Mouse (Mus musculus) CH12.LX (cell line): ENCODE measurements around the gene Dmkn. TPM values are rescaled to one million over a fixed set of nuclear protein-coding genes. Genes with fewer than 3 reads are reported as not detected.

ENCODE experiments used
- DNase-seq: peaks from one replicate; pipeline ENCODE4 v3.0.0-alpha.2; 2013; ENCODE audit errors: extremely low read depth
- H3K27ac ChIP-seq: 2 replicates; pipeline ENCODE4 v1.5.1; 2012; ENCODE audit warnings: low read depth, mild to moderate bottlenecking, control low read depth, moderate library complexity; ENCODE audit not compliant: insufficient read depth
- H3K27me3 ChIP-seq: replicated peaks from 2 replicates; pipeline ENCODE3; 2012; ENCODE audit warnings: inconsistent platforms
- H3K36me3 ChIP-seq, 2 experiments: replicated peaks in 1 of 2; 2 replicates each; pipeline versions ENCODE3 to v1.6.1; 2012; ENCODE audit warnings: inconsistent platforms in 1 of 2, low read length in 1 of 2, mild to moderate bottlenecking in 1 of 2, mixed read lengths in 1 of 2, moderate library complexity in 1 of 2; ENCODE audit not compliant: control insufficient read depth in 1 of 2, insufficient read depth in 1 of 2
- H3K4me1 ChIP-seq, 2 experiments: 2 replicates each; pipeline ENCODE4 v1.6.1; 2012; ENCODE audit warnings: inconsistent platforms in 1 of 2, moderate library complexity in 1 of 2; ENCODE audit not compliant: insufficient read depth in 2 of 2, control insufficient read depth in 1 of 2
- H3K4me2 ChIP-seq: 2 replicates; pipeline ENCODE4 v1.6.1; 2012; ENCODE audit warnings: low read depth, mild to moderate bottlenecking, control low read depth; ENCODE audit not compliant: poor library complexity, insufficient read depth, severe bottlenecking
- H3K4me3 ChIP-seq, 3 experiments: fragments of 150-350 bp in 1 of 3; sonication (generic) in 1 of 3; replicated peaks in 1 of 3; 2 replicates each; pipeline versions ENCODE3 to v1.5.1; 2011 to 2012; ENCODE audit warnings: low read depth in 2 of 3, low read length in 2 of 3, mild to moderate bottlenecking in 2 of 3, moderate library complexity in 2 of 3, control low read depth in 1 of 3, improper control_type of control experiment in 1 of 3, inconsistent platforms in 1 of 3, mixed read lengths in 1 of 3; ENCODE audit not compliant: poor library complexity in 1 of 3
- H3K79me2 ChIP-seq: replicated peaks from 2 replicates; pipeline ENCODE4 v1.6.1; 2012; ENCODE audit warnings: mild to moderate bottlenecking, moderate library complexity; ENCODE audit not compliant: control insufficient read depth, poor library complexity, insufficient read depth, severe bottlenecking; ENCODE audit errors: extremely low read depth
- H3K9ac ChIP-seq: 2 replicates; pipeline ENCODE4 v1.6.1; 2012; ENCODE audit warnings: low read depth, mild to moderate bottlenecking, control low read depth, moderate library complexity; ENCODE audit not compliant: insufficient read depth
- H3K9me3 ChIP-seq: replicated peaks from 2 replicates; pipeline ENCODE3; 2012; ENCODE audit warnings: low read length, inconsistent platforms, mixed read lengths
- BHLHE40 ChIP-seq: IDR thresholded peaks from 2 replicates; pipeline ENCODE4 v1.6.1; 2011; ENCODE audit warnings: mild to moderate bottlenecking, low read depth, low read length, improper control_type of control experiment
- CHD1 ChIP-seq: IDR thresholded peaks from 2 replicates; pipeline ENCODE4 v1.6.1; 2012; ENCODE audit warnings: low read depth, low read length, improper control_type of control experiment, inconsistent platforms
- CHD2 ChIP-seq: IDR thresholded peaks from 2 replicates; pipeline ENCODE4 v1.6.1; 2011; ENCODE audit warnings: low read length, improper control_type of control experiment
- CTCF ChIP-seq, 2 experiments: IDR thresholded peaks in 1 of 2; conservative IDR thresholded peaks in 1 of 2; 2 replicates each; pipeline ENCODE4 v1.5.1; 2011 to 2012; ENCODE audit warnings: low read depth in 2 of 2, low read length in 2 of 2, improper control_type of control experiment in 1 of 2, inconsistent platforms in 1 of 2, mild to moderate bottlenecking in 1 of 2, moderate library complexity in 1 of 2
- E2F4 ChIP-seq: IDR thresholded peaks from 2 replicates; pipeline ENCODE4 v1.6.1; 2011; ENCODE audit warnings: low read depth, low read length, improper control_type of control experiment; ENCODE audit not compliant: insufficient replicate concordance
- EP300 ChIP-seq: IDR thresholded peaks from 2 replicates; pipeline ENCODE4 v1.6.1; 2011; ENCODE audit warnings: low read length, improper control_type of control experiment
- GABPA ChIP-seq: IDR thresholded peaks from 2 replicates; pipeline ENCODE4 v1.6.1; 2012; ENCODE audit warnings: low read depth, low read length, improper control_type of control experiment, inconsistent platforms; ENCODE audit not compliant: insufficient replicate concordance
- HCFC1 ChIP-seq: IDR thresholded peaks from 2 replicates; pipeline ENCODE4 v1.6.1; 2012; ENCODE audit warnings: low read depth, mild to moderate bottlenecking, inconsistent platforms, low read length, improper control_type of control experiment
- IRF4 ChIP-seq: IDR thresholded peaks from 2 replicates; pipeline ENCODE4 v1.6.1; 2014; ENCODE audit warnings: low read depth, mild to moderate bottlenecking, inconsistent platforms, low read length, improper control_type of control experiment
- JUN ChIP-seq: IDR thresholded peaks from 2 replicates; pipeline ENCODE4 v1.6.1; 2011; ENCODE audit warnings: low read depth, mild to moderate bottlenecking, low read length, improper control_type of control experiment, moderate library complexity; ENCODE audit not compliant: insufficient read depth
- JUND ChIP-seq: conservative IDR thresholded peaks from 2 replicates; pipeline ENCODE4 v1.6.1; 2011; ENCODE audit warnings: low read depth, low read length, improper control_type of control experiment
- MAX ChIP-seq: IDR thresholded peaks from 2 replicates; pipeline ENCODE4 v1.6.1; 2011; ENCODE audit warnings: low read length, improper control_type of control experiment
- MAZ ChIP-seq: IDR thresholded peaks from 2 replicates; pipeline ENCODE4 v1.6.1; 2012; ENCODE audit warnings: low read depth, mild to moderate bottlenecking, inconsistent platforms, low read length, improper control_type of control experiment, moderate library complexity
- MYC ChIP-seq: IDR thresholded peaks from 2 replicates; pipeline ENCODE4 v1.6.1; 2011; ENCODE audit warnings: low read depth, mild to moderate bottlenecking, improper control_type of control experiment, low read length
- NELFE ChIP-seq: IDR thresholded peaks from 2 replicates; pipeline ENCODE4 v1.6.1; 2011; ENCODE audit warnings: low read depth, low read length, improper control_type of control experiment
- NRF1 ChIP-seq: IDR thresholded peaks from 2 replicates; pipeline ENCODE4 v1.6.1; 2014; ENCODE audit warnings: low read depth, mild to moderate bottlenecking, inconsistent platforms, low read length, improper control_type of control experiment, moderate library complexity
- PAX5 ChIP-seq: IDR thresholded peaks from 2 replicates; pipeline ENCODE4 v1.6.1; 2012; ENCODE audit warnings: low read length, inconsistent platforms, mixed read lengths
- POLR2A ChIP-seq: IDR thresholded peaks from 2 replicates; pipeline ENCODE4 v1.6.1; 2011; ENCODE audit warnings: low read depth, mild to moderate bottlenecking, improper control_type of control experiment, low read length
- RAD21 ChIP-seq: IDR thresholded peaks from 2 replicates; pipeline ENCODE4 v1.6.1; 2011; ENCODE audit warnings: low read depth, mild to moderate bottlenecking, low read length, improper control_type of control experiment, moderate library complexity
- RCOR1 ChIP-seq: conservative IDR thresholded peaks from 2 replicates; pipeline ENCODE4 v1.6.1; 2012; ENCODE audit warnings: low read depth, mild to moderate bottlenecking, inconsistent platforms, low read length, improper control_type of control experiment
- SIN3A ChIP-seq: IDR thresholded peaks from 2 replicates; pipeline ENCODE4 v1.6.1; 2012; ENCODE audit warnings: low read length, improper control_type of control experiment, inconsistent platforms
- SMC3 ChIP-seq: IDR thresholded peaks from 2 replicates; pipeline ENCODE4 v1.6.1; 2011; ENCODE audit warnings: low read depth, low read length, improper control_type of control experiment
- TBP ChIP-seq: conservative IDR thresholded peaks from 2 replicates; pipeline ENCODE4 v1.6.1; 2011; ENCODE audit warnings: low read depth, low read length, improper control_type of control experiment
- UBTF ChIP-seq: IDR thresholded peaks from 2 replicates; pipeline ENCODE4 v1.6.1; 2012; ENCODE audit warnings: low read depth, mild to moderate bottlenecking, inconsistent platforms, low read length, improper control_type of control experiment, moderate library complexity
- USF1 ChIP-seq: IDR thresholded peaks from 2 replicates; pipeline ENCODE4 v1.6.1; 2014; ENCODE audit warnings: low read depth, mild to moderate bottlenecking, inconsistent platforms, low read length, improper control_type of control experiment
- USF2 ChIP-seq: conservative IDR thresholded peaks from 2 replicates; pipeline ENCODE4 v1.6.1; 2011; ENCODE audit warnings: low read depth, low read length, improper control_type of control experiment
- ZC3H11A ChIP-seq: IDR thresholded peaks from 2 replicates; pipeline ENCODE4 v1.6.1; 2012; ENCODE audit warnings: low read depth, mild to moderate bottlenecking, inconsistent platforms, low read length, improper control_type of control experiment
- ZKSCAN1 ChIP-seq: IDR thresholded peaks from 2 replicates; pipeline ENCODE4 v1.6.1; 2012; ENCODE audit warnings: low read depth, inconsistent platforms, low read length, improper control_type of control experiment, borderline replicate concordance
- ZMIZ1 ChIP-seq: IDR thresholded peaks from 2 replicates; pipeline ENCODE4 v1.6.1; 2012; ENCODE audit warnings: low read depth, mild to moderate bottlenecking, inconsistent platforms, low read length, improper control_type of control experiment
- dilution Hi-C: fragments of 300-500 bp; cut with MboI; formaldehyde crosslinking; loops from 2 replicates; pipeline ENCODE4 v1.14.3; 2020; ENCODE audit warnings: low sequenced_read_pairs; ENCODE audit not compliant: extremely low pct_unique_long_range_greater_than_20kb, extremely low pct_ligation_motif_present
- in situ Hi-C: fragments of 300-500 bp; cut with MboI; formaldehyde crosslinking; loops from 3 replicates; pipeline ENCODE4 v1.14.3; 2019; ENCODE audit warnings: low sequenced_read_pairs, low pct_ligation_motif_present, low pct_unique_long_range_greater_than_20kb, mixed read lengths
- polyA plus RNA-seq: library from polyadenylated mRNA; unstranded; fragments of >175 nt; gene quantifications from 2 replicates; pipeline ENCODE4 v1.2.1, GENCODE M21; 2012; ENCODE audit warnings: low read depth; ENCODE audit not compliant: insufficient read length
- total RNA-seq, 2 experiments: library from RNA; depleted of rRNA; stranded (reverse); fragments of 300-350 nt in 1 of 2; fragments of >200 nt in 1 of 2; gene quantifications; 2 replicates each; pipeline ENCODE4 v1.2.3; 2012 to 2014

Dmkn gene
- total and polyA plus RNA-seq, 3 experiments: not detected

DNA sequence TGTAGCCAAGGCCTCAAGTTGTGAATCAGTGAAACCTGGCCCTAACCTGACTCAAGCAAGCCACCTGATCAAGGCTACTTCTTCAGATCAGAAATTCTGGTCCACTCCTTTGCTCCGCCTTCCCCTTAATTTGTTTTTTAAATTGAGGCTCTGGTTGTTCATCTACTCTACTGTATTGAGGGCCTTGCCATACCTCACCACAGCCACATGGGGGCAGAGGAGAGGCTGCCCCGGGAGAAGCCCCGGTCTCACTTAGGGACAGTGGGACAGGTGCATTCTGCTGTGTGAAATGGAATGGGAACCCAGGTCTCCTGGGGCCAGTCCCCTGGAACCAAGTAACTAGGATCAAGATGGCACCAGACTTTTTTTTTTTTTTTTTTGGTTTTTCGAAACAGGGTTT, 18.2 kb downstream of the Dmkn start:
- peaks cover 4% of the 10 kb centered on the region for H3K27me3 ChIP-seq
- H3K9ac ChIP-seq: no peak overlapping the region
- peak; percentile 68 to 86 for TF ChIP-seq CTCF (conservative IDR thresholded peaks at IDR 0.05 in 1 of 2, IDR thresholded peaks at IDR 0.05 in 1 of 2; ENCODE audit: low read depth in 2 of 2, low read length in 2 of 2)
- no peak for TF ChIP-seq TBP
- no peak for TF ChIP-seq BHLHE40
- no peak for TF ChIP-seq RCOR1
- peak; percentile 67 for TF ChIP-seq RAD21
- no peak for TF ChIP-seq GABPA
- no peak for TF ChIP-seq USF1
- no peak for TF ChIP-seq NELFE
- no peak for TF ChIP-seq JUN
- no peak for TF ChIP-seq PAX5
- no peak for TF ChIP-seq NRF1
- 0 out of 2 replicates have a peak, but pooled peaks have one; percentile 20 for TF ChIP-seq MAX
- TF ChIP-seq CHD2: no peak
- TF ChIP-seq MAZ: no peak
- TF ChIP-seq USF2: no peak
- TF ChIP-seq SMC3: peak; percentile 87
- TF ChIP-seq ZKSCAN1: no peak
- TF ChIP-seq ZC3H11A: peak; percentile 13; the same call in 1 of the 2 replicates
- TF ChIP-seq HCFC1: no peak
- no peak for TF ChIP-seq EP300
- TF ChIP-seq ZMIZ1: no peak
- 0 out of 2 replicates have a peak, but pooled peaks have one; percentile 26 for TF ChIP-seq IRF4
- no peak for TF ChIP-seq POLR2A
- no peak for TF ChIP-seq UBTF
- TF ChIP-seq, all 38 proteins: peak for 6
- Histone ChIP-seq H3K9me3 (no peaks in the 10 kb centered on the region), H3K79me2 (no peaks in the 10 kb centered on the region), H3K4me3 (no peak overlapping the region), H3K4me2 (no peak overlapping the region), H3K4me1 (peaks cover 0 to 15% of the 10 kb centered on the region in 2 experiments; a peak in 2 of 4 replicates), H3K27ac (no peak overlapping the region), H3K36me3 (no peaks in the 10 kb centered on the region)
- in situ Hi-C loops: no loop called here
- DNase-seq: peak; percentile 46
- dilution Hi-C loops: no loop called here

DNA sequence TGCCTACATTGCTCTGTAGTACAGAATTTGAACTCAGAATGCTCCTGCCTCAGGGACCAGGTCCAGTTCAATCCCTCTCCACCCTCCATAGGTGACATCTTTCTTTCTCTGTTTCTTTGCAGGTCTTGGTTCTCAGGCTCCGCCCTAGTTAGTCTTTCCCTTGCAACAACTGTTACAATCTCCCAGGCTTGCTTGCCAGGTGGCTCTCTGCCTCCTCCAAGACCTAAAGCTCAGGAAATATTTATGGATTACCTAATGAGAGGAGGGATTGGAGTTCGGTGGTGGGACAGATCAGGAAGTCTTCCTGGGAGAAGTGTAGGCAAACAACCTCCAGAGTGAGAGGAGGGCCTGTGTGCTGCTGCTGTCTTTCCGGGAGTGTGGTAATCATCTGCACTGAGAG, 19.1 kb downstream of the Dmkn start:
- no peak overlapping the region for H3K4me3 ChIP-seq
- no peak overlapping the region for H3K9ac ChIP-seq
- no peak overlapping the region for H3K27ac ChIP-seq
- no peak overlapping the region for H3K4me2 ChIP-seq
- no peak for DNase-seq
- no peaks in the 10 kb centered on the region for H3K79me2 ChIP-seq
- in situ Hi-C loops (no loop called here), dilution Hi-C loops (no loop called here)
- no peaks in the 10 kb centered on the region for H3K9me3 ChIP-seq
- H3K36me3 ChIP-seq: no peaks in the 10 kb centered on the region
- TF ChIP-seq MYC (no peak), E2F4 (no peak), ZMIZ1 (no peak), CHD1 (no peak), BHLHE40 (no peak), SIN3A (no peak), MAX (no peak), JUND (no peak), CTCF (conservative IDR thresholded peaks at IDR 0.05 in 1 of 2, IDR thresholded peaks at IDR 0.05 in 1 of 2; ENCODE audit: low read depth in 2 of 2, low read length in 2 of 2) (no peak)
- H3K27me3 ChIP-seq: peaks cover 4% of the 10 kb centered on the region
- H3K4me1 ChIP-seq: peaks cover 0 to 15% of the 10 kb centered on the region in 2 experiments; a peak in 2 of 4 replicates
